Mouse (Mus musculus) forebrain, postnatal 0 days (tissue): ENCODE measurements around the gene Cherp. TPM values are rescaled to one million over a fixed set of nuclear protein-coding genes. Genes with fewer than 3 reads are reported as not detected.

Experiments
- ATAC-seq: fragments of 200-750 bp; cut with Nextera tagmentation; 2 replicates; pipeline ENCODE4 v1.8.0; 2017; ENCODE audit warnings: mild to moderate bottlenecking, moderate library complexity
- DNase-seq: peaks from one replicate; pipeline ENCODE4 v3.0.0-alpha.2; 2015
- H3K27ac ChIP-seq: fragments of 300-500 bp; sonication (generic); 2 replicates; pipeline ENCODE4 v1.5.1; 2014; ENCODE audit warnings: low read depth, mild to moderate bottlenecking, antibody characterized with exemption, low read length, moderate library complexity, mixed read lengths
- H3K27me3 ChIP-seq: fragments of 300-500 bp; sonication (generic); 2 replicates; pipeline ENCODE4 v1.6.1; 2014; ENCODE audit warnings: mild to moderate bottlenecking, low read length, mixed read lengths; ENCODE audit not compliant: insufficient read depth
- H3K36me3 ChIP-seq: fragments of 300-500 bp; sonication (generic); 2 replicates; pipeline ENCODE4 v1.6.1; 2014; ENCODE audit warnings: mild to moderate bottlenecking, moderate library complexity; ENCODE audit not compliant: insufficient read depth
- H3K4me1 ChIP-seq: fragments of 300-500 bp; sonication (generic); 2 replicates; pipeline ENCODE4 v1.6.1; 2014; ENCODE audit warnings: antibody characterized with exemption; ENCODE audit not compliant: insufficient read depth
- H3K4me2 ChIP-seq: fragments of 300-500 bp; sonication (generic); 2 replicates; pipeline ENCODE4 v1.6.1; 2014; ENCODE audit warnings: low read depth, mild to moderate bottlenecking, moderate library complexity
- H3K4me3 ChIP-seq: fragments of 300-500 bp; sonication (generic); 2 replicates; pipeline ENCODE4 v1.5.1; 2014; ENCODE audit warnings: low read depth, low read length, mixed read lengths
- H3K9ac ChIP-seq: fragments of 300-500 bp; sonication (generic); 2 replicates; pipeline ENCODE4 v1.6.1; 2014; ENCODE audit warnings: mild to moderate bottlenecking
- H3K9me3 ChIP-seq: fragments of 300-500 bp; sonication (generic); 2 replicates; pipeline ENCODE4 v1.6.1; 2016; ENCODE audit warnings: low read length
- CTCF ChIP-seq: sonication (generic); IDR thresholded peaks from 2 replicates; pipeline ENCODE4 v1.5.1; 2016; ENCODE audit warnings: antibody characterized with exemption, control low read depth, low read depth
- WGBS: fragments of 180-500 bp; shearing (Covaris S2); extraction: QIAGEN DNeasy Blood & Tissue Kit; methylation state at CpG from one replicate; pipeline ENCODE4 v1.1.7; 2014; 5-methylcytosine and 5-hydroxymethylcytosine counted together
- microRNA-seq, 2 experiments: library from miRNA; unstranded; fragments of <30 nt; microRNA quantifications; one replicate each; pipeline ENCODE4; 2016
- polyA plus RNA-seq: library from polyadenylated mRNA; unstranded; fragments of >200 nt; fragmentation: Nextera tagmentation; extraction: Ambion mirVana; gene quantifications from 2 replicates; pipeline ENCODE4 v1.2.1, GENCODE M21; 2015
- total RNA-seq: library from RNA; depleted of rRNA; stranded (reverse); fragments of >200 nt; gene quantifications from 2 replicates; pipeline ENCODE4 v1.2.3, GENCODE M21; 2014; rRNA removed

Cherp gene
- total and polyA plus RNA-seq, 2 experiments from 2014 or later = 29.8 to 43.7 TPM

DNA sequence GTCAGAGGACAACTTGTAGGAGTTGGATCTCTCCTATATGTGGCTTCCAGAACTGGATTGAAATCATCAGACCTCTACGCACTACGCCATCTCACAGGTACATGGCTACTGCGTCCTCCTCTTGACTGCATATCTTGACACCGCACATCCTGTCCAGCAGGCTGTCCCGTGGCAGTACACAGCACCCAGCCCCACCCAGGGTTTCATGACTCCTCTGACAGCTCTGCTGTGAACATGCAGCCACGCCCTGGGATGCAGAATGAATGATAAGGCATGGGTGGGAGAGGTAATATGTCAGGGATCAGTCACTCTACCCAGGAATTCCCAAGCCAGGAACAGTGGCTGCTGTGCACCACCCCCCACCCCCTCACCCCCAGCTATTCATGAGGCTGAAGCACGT lies 61.2 kb downstream of the Cherp start:
- Histone ChIP-seq H3K9me3 (no peaks in the 10 kb centered on the region), H3K27me3 (no peaks in the 10 kb centered on the region), H3K4me2 (no peak overlapping the region), H3K4me1 (peaks cover 3% of the 10 kb centered on the region; the same call in 1 of the 2 replicates), H3K27ac (no peak overlapping the region), H3K9ac (no peak overlapping the region), H3K36me3 (peaks cover 8% of the 10 kb centered on the region), H3K4me3 (no peak overlapping the region)
- ATAC-seq (no peak), DNase-seq (no peak)
- no peak for TF ChIP-seq CTCF
- 93% methylated on average over 7 of the region's 7 CpGs for WGBS

Small RNAs within 50 kb of the gene (microRNA-seq; reads per million reads assigned to microRNA genes)
- 1.9 to 2.3 reads per million in 2 experiments for gene Mir7068

Other genes starting within 250 kb of the Cherp start
- gene Ap1m1, start 235.2 kb downstream of the Cherp start, total RNA-seq = 74.8 and 76.2 TPM in 2 replicates
- 225 and 243 TPM in 2 replicates for gene Ap1m1, start 235.2 kb downstream of the Cherp start, polyA plus RNA-seq
- 4.5 and 4.7 TPM in 2 replicates for gene Gm10282, start 170.0 kb downstream of the Cherp start, total RNA-seq
- 14.9 and 15.4 TPM in 2 replicates for gene Gm10282, start 170.0 kb downstream of the Cherp start, polyA plus RNA-seq
- gene Klf2, start 156.2 kb downstream of the Cherp start, total RNA-seq = 3.8 and 4.0 TPM in 2 replicates
- gene Klf2, start 156.2 kb downstream of the Cherp start, polyA plus RNA-seq = 9.5 and 10.1 TPM in 2 replicates
- 61.6 and 62.9 TPM in 2 replicates for gene Eps15l1, start 53.8 kb downstream of the Cherp start, total RNA-seq
- gene Eps15l1, start 53.8 kb downstream of the Cherp start, polyA plus RNA-seq = 44.2 and 48.8 TPM in 2 replicates
- 0.77 and 1.00 TPM in 2 replicates for gene Calr3, start 31.4 kb downstream of the Cherp start, total RNA-seq
- gene Calr3, start 31.4 kb downstream of the Cherp start, polyA plus RNA-seq = 1.1 and 1.4 TPM in 2 replicates
- gene 1700030K09Rik, start 31.3 kb downstream of the Cherp start, total RNA-seq = 12.5 and 13.7 TPM in 2 replicates
- 15.5 and 16.1 TPM in 2 replicates for gene 1700030K09Rik, start 31.3 kb downstream of the Cherp start, polyA plus RNA-seq
- gene Slc35e1, start 17.4 kb upstream of the Cherp start, total RNA-seq = 47.1 and 55.1 TPM in 2 replicates
- 8.8 and 12.2 TPM in 2 replicates for gene Slc35e1, start 17.4 kb upstream of the Cherp start, polyA plus RNA-seq
- 10.9 and 14.2 TPM in 2 replicates for gene Med26, start 73.0 kb upstream of the Cherp start, total RNA-seq
- gene Med26, start 73.0 kb upstream of the Cherp start, polyA plus RNA-seq = 17.7 and 18.6 TPM in 2 replicates
- gene Smim7, start 95.9 kb upstream of the Cherp start, total RNA-seq = 115 and 117 TPM in 2 replicates
- 151 and 163 TPM in 2 replicates for gene Smim7, start 95.9 kb upstream of the Cherp start, polyA plus RNA-seq
- gene Tmem38a, start 96.8 kb upstream of the Cherp start, total RNA-seq = 40.2 and 46.0 TPM in 2 replicates
- 26.3 and 37.8 TPM in 2 replicates for gene Tmem38a, start 96.8 kb upstream of the Cherp start, polyA plus RNA-seq
- 24.4 and 25.5 TPM in 2 replicates for gene Nwd1, start 171.5 kb upstream of the Cherp start, total RNA-seq
- gene Nwd1, start 171.5 kb upstream of the Cherp start, polyA plus RNA-seq = 1.1 and 1.9 TPM in 2 replicates
- 219 and 237 TPM in 2 replicates for gene Sin3b, start 248.1 kb upstream of the Cherp start, total RNA-seq
- gene Sin3b, start 248.1 kb upstream of the Cherp start, polyA plus RNA-seq = 289 and 331 TPM in 2 replicates